Mouse (Mus musculus) frontal cortex, postnatal 10 days (tissue): ENCODE results near the gene Hyal2.
"Not testable (repeated sequence)": the region's sequence is repeated elsewhere in the genome, so short reads cannot be mapped to it uniquely, and the experiment has no call there.

Experiments used
- DNase-seq, 2 experiments: peaks; one replicate each; pipeline ENCODE4 v3.0.0; 2022; ENCODE audit warnings: low spot score in 2 of 2, mixed read lengths in 1 of 2

The Hyal2 gene

GRCm38 (mm10) chr9:107545602-107546001, 22.1 kb upstream of the Hyal2 start:
- peak in 1 of 2 experiments; percentile 67 for DNase-seq

GRCm38 (mm10) chr9:107547026-107547425, 20.7 kb upstream of the Hyal2 start, which contains the start of gene Zmynd10:
Gene Zmynd10 (plus strand): TSS chr9:107547298.
- peak; percentile 79 to 88 for DNase-seq

DNA sequence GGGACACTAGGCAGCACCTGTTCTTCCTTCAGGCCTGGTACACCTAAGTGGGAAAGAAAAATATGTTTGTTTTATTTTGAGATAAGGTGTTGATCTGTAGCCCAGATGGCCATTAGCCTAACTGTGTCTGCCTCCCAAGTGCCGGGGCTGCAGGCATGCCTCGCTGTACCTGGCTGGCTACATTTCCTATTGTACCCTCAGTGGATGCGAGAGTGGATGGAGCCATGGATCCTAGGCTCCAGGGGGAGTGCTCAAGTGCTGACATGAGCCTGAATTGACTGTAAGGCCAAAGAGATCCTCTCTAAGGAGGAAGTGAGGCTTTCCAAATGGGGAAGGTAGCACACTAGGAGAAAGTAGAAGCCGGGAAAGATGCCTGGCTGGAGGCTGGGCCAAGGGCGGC, 19.8 kb upstream of the Hyal2 start:
- no peak for DNase-seq

- no peak for DNase-seq
Measured at GRCm38 (mm10) chr9:107548820-107549219, 18.9 kb upstream of the Hyal2 start.

DNA sequence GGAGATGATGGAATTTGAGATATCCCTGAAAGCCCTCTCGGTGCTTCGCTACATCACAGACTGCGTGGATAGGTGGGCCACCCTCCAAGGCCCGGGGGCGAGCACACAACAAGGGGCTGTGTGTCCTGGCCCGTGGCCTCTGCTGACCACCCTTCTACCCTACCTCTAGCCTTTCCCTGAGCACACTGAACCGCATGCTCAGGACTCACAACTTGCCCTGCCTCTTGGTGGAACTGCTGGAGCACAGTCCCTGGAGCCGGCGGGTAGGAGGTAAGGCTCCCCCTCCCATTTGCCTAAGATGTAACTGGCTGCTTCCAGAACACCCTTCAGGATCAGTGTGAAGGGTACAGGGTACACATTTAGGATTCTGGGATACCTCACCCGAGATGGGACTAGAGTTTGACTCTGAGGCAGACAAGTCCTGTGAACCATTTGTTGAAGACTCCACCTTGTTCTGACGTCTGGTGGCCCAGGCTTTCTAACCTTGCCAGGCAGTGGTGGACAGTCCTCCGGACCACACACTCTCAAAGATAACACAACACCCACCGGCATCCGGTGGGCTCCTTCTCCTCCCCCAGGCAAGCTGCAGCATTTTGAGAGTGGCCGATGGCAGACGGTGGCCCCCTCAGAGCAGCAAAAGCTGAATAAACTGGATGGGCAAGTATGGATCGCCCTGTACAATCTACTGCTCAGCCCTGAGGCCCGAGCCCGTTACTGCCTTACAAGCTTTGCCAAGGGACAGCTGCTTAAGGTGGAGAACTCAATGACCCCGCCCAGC, 18.3 kb upstream of the Hyal2 start:
- DNase-seq = no peak

DNA sequence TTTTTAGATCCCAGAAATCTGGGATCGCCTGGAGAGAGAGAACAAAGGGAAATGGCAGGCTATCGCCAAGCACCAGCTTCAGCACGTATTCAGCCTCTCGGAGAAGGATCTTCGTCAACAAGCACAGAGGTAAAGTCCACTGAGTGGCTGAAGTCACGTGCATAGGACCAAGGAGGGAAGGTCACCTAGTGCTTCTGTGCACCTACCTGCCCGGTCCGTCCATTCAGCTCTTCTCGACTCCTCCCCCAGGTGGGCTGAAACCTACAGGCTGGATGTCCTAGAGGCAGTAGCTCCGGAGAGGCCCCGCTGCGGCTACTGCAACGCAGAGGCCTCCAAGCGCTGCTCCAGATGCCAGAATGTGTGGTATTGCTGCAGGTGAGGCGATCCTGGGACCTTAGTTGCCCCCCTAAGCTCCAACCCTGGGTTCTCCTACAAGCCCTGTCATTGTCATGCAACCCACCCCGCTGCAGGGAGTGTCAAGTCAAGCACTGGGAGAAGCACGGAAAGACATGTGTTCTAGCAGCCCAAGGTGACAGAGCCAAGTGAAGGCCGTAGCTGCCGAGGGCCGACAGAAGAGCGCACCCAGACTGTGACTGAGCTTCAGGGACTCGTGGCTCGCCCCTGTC, 17.1 kb upstream of the Hyal2 start:
- DNase-seq = no peak

- DNase-seq = no peak
Measured at GRCm38 (mm10) chr9:107551117-107551889, 16.4 kb upstream of the Hyal2 start, which contains the start of gene Rassf1. Gene Rassf1 (plus strand): TSS chr9:107551555.

DNA sequence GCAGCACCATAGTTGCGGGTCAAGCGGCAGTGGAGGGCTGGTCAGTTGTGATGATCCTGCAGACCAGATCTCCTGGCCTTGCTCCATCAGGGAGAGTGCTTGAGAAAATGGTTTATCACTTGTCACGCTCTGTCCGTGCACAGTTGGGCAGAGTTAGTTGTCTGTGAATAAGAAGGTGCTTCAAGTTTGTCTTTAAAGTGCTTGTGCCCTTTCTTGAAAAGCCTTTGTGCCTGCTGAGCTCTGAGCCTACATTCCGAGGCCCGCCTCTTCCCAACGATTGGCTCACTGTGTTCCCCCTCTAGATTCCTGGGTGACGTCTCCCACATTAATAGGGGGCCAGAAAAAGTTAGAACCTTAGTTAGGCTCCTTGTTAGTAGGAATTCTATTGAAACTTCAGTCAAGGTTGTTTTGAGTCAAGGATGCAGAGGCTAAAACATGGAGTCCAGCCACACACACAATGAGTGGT, 15.8 kb upstream of the Hyal2 start:
- no peak for DNase-seq

DNA sequence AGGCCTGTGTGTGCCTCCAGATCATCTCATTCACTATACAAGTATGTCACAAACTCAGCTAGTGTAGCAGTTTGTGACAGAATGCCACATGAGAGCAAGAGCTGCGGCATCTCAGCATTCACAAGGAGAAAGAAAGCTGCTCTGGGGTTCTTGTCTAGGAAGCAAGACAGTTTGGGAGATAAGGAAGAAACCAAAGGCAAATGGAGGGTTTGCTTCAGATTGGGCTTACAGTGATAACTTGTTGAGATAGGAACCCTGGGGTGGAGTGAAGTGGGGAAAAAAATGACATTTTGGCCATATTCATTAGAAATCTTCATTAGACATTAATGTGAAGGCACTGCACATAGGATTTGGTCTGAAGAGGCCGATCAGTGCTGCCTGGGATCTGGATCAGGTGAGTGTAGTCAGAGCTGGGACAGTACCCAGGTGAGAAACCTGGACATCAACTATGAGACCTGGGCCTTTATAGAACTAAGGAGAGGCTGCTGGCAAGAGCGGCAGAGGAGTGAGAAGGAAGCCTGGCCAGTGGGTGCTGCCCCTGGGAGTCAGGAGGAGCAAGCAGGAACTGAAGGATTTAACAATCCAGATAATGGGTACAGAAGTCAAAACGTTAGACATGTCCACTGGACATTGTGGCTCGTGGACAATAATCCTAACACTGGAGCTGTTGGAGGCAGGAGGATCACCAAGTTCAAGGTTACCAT, 14.9 kb upstream of the Hyal2 start:
- DNase-seq = no peak

- DNase-seq = no peak
Measured at GRCm38 (mm10) chr9:107553541-107554318, 14.0 kb upstream of the Hyal2 start.

DNA sequence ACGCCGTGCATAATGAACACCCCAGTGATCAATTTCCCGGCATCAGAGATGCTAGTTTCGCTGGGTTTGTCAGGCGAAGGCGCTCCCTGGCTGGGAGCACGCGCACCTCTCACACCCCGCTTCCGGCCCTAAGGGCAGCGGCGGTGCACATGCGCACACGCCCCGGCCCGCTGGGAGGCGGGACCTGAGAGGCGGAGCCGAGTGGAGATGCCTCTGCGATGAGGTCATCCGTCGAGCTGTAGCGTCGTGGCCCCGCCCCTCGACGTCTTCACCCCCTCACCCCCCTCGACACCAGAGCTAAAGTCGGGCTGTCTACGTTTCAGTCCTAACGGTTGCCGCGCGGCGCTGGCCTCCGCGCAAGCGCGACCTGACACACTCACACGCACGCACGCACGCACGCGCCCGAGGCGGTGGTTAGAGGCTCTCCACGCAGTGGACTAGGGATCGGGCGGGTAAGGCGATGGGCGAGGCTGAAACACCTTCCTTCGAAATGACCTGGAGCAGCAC, 13.4 kb upstream of the Hyal2 start:
- peak; percentile 92 for DNase-seq

- no peak for DNase-seq
Measured at GRCm38 (mm10) chr9:107555031-107555457, 12.7 kb upstream of the Hyal2 start.

DNA sequence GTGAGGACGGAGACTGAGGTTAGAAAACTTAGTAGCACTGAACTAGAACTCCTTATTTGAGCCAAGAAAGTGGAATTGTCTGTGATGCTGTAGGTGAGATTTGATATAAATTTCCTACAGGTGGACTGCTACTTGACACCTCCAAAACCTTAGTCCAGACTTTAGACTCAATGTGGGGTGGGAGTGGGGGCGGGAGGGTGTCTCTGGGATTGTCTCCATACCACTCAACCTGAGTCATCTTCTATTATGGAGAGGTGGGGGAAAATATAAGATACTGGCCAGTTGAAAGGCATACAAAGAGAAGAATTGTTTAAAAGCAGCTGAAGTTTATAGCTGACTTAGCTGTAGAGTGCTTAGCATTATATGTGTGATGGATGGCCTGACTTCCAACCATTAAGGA, 12.0 kb upstream of the Hyal2 start:
- DNase-seq = no peak

DNA sequence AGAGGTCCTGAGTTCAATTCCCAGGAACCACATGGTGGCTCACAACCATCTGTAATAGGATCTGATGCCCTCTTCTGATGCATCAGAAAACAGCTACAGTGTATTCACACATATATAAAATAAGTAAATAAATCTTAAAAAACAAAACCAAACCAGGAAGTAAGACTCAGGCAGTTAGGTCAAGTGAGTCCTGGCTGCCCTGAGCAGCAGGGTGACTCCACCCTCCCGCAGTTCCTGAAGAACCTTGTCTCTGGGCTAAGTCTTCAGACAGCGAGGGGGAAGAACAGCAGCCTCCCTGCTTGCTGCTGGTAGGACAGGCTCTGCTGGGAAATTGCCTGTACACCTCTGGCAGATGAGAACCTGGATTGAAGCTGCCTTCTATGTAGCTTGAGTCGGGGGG, 11.4 kb upstream of the Hyal2 start:
- DNase-seq = no peak

DNA sequence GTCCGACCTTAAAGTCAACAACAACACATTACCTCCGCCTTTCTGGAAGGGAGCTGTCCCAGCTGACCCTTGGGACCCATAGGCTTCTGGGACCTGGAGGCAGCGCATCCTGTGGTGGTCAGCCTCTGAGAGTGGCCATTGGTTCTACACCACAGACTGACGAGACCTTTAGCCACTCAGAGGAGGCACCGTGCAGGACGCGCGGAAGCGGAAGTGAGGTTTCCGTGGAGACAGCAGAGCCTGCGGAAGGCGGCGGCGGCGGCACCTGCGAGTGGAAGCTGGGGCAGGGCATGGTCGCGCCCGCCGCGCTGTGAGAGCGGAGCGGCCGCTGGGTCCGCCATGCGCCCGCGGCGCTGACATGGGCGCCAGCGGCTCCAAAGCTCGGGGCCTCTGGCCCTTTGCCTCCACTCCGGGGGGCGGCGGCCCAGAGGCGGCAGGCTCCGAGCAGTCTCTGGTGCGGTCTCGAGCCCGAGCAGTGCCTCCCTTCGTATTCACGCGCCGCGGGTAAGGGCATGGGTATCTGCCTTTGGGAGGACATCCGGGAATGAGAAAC, 4.6 kb upstream of the Hyal2 start, which contains the start of gene Tusc2:
Gene Tusc2, plus strand, starts transcription at position 227 of the 553 bp plus-strand sequence.
- peak; percentile 91 to 93 for DNase-seq

- DNase-seq = not testable (repeated sequence)
Measured at GRCm38 (mm10) chr9:107565556-107565955, 2.2 kb upstream of the Hyal2 start.

DNA sequence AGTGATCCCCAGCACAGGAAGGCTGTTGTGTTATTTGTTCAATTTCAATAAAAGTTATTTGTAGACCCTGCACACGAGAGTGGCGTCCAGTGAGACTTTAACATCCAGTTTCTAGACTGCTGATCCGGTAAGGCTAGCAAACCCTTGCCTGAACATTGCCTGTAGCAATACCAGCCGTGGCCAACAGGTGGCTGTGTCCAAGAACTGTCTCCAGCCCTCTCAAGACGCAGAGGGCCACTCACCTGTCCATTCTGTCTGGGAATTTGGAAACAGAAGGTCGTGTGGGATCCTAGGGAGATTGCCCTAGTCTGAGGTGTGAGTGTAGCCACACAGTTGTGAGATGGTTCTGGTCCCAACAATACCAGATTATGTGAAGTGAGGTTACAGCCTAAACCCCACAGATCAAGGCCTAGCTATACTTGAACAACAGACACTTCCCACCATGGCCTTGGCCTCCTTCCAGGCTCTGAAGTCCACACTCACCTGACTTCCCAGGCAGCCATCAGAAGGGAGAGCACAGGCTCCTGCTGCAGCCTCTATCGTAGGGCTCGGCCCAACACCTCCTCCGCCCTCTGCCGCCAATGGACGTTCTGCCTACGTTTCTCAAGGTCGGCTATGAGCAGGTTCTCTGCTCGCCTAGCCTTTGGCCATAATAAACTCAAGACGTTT, 1.6 kb upstream of the Hyal2 start:
- peak in 1 of 2 experiments; percentile 67 for DNase-seq

GRCm38 (mm10) chr9:107566855-107567254, 890 bp upstream of the Hyal2 start:
- no peak for DNase-seq
